Mouse (Mus musculus) midbrain, embryonic 12.5 days (tissue): Measurements from ENCODE around the gene Ccdc27. TPM values are rescaled to one million over a fixed set of nuclear protein-coding genes. Genes with fewer than 3 reads are reported as not detected.
A peak's percentile ranks its signal among the peaks of the same experiment; 100 is the strongest.

ENCODE experiments used
- ATAC-seq: fragments of 200-750 bp; cut with Nextera tagmentation; 2 replicates; pipeline ENCODE4 v1.8.0; 2017; ENCODE audit warnings: low read depth, moderate TSS enrichment, moderate library complexity; ENCODE audit not compliant: low FRiP score
- H3K27ac ChIP-seq: fragments of 300-500 bp; sonication (generic); replicated peaks from 2 replicates; pipeline ENCODE4 v1.5.1; 2016; ENCODE audit warnings: mild to moderate bottlenecking
- H3K27me3 ChIP-seq: fragments of 300-500 bp; sonication (generic); 2 replicates; pipeline ENCODE4 v1.6.1; 2016; ENCODE audit warnings: mild to moderate bottlenecking
- H3K36me3 ChIP-seq: fragments of 300-500 bp; sonication (generic); 2 replicates; pipeline ENCODE4 v1.6.1; 2016
- H3K4me1 ChIP-seq: fragments of 300-500 bp; sonication (generic); 2 replicates; pipeline ENCODE4 v1.6.1; 2016
- H3K4me2 ChIP-seq: fragments of 300-500 bp; sonication (generic); replicated peaks from 2 replicates; pipeline ENCODE4 v1.6.1; 2016; ENCODE audit warnings: mild to moderate bottlenecking, moderate library complexity
- H3K4me3 ChIP-seq: fragments of 300-500 bp; sonication (generic); 2 replicates; pipeline ENCODE4 v1.5.1; 2016; ENCODE audit warnings: mild to moderate bottlenecking
- H3K9ac ChIP-seq: fragments of 300-500 bp; sonication (generic); replicated peaks from 2 replicates; pipeline ENCODE4 v1.6.1; 2016; ENCODE audit warnings: mild to moderate bottlenecking, moderate library complexity
- H3K9me3 ChIP-seq: fragments of 300-500 bp; sonication (generic); 2 replicates; pipeline ENCODE4 v1.6.1; 2016; ENCODE audit warnings: mild to moderate bottlenecking
- WGBS: fragments of 180-500 bp; shearing (Covaris S2); methylation state at CpG from one replicate; pipeline ENCODE4 v1.1.7; 2016; 5-methylcytosine and 5-hydroxymethylcytosine counted together
- polyA plus RNA-seq: library from polyadenylated mRNA; unstranded; fragments of >200 nt; fragmentation: Nextera tagmentation; extraction: Ambion mirVana; gene quantifications from 2 replicates; pipeline ENCODE4 v1.2.1, GENCODE M21; 2016

The Ccdc27 gene
- polyA plus RNA-seq, 1 experiment from 2014 or later: not detected

DNA sequence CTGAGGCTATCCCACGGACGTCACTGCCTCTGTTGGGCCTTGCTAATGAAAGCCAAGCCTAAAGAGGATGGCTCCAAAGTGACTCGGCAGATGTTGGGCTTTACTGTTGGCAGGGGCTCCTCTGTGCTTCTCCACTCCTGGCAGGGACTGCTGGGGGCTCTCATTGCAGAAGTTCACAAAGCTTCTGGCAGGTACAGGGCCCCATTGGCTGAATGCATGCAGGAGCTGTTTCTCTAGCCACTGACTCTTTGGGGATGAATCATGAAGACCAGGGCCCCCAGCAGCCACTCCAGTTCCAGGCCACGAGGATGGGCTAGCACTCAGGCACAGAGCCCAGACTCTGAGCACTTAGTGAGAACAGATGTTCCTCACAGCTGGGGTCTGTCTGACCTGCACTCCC, 15.2 kb upstream of the Ccdc27 start:
- WGBS: 64% methylated on average over 4 of the region's 4 CpGs
- no peak overlapping the region for H3K27ac ChIP-seq

DNA sequence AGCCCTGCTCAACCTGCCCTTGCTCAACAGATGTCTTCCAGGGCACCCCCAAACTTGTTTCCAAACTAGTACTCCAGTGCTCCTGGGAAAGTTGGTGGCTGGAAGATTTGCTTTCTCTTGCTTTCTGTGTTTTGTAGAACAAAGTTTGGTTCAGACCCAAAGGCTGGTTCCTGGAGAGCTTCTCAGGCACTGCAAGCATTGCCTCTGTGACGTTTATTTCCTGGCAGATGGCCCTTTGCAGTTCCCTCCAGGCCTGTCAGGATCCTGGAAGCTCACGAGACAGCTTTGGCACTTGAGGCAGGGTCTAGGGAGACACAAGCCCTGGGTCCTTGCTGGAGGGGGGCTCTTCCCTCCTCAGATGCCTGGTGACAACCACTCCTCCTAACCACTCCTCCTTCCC, 14.2 kb upstream of the Ccdc27 start:
- Histone ChIP-seq H3K4me1 (no peaks in the 10 kb centered on the region), H3K36me3 (no peaks in the 10 kb centered on the region), H3K9me3 (no peaks in the 10 kb centered on the region), H3K4me3 (no peak overlapping the region), H3K27me3 (no peaks in the 10 kb centered on the region), H3K27ac (no peak overlapping the region), H3K9ac (no peak overlapping the region), H3K4me2 (no peak overlapping the region)
- WGBS: 70% methylated on average over 2 of the region's 2 CpGs
- ATAC-seq: no peak

More for the DNA sequence above, 15.2 kb upstream of the Ccdc27 start:
- Histone ChIP-seq H3K4me2 (no peak overlapping the region), H3K27me3 (no peaks in the 10 kb centered on the region), H3K36me3 (no peaks in the 10 kb centered on the region), H3K4me3 (no peak overlapping the region), H3K4me1 (no peaks in the 10 kb centered on the region), H3K9me3 (no peaks in the 10 kb centered on the region), H3K9ac (no peak overlapping the region)
- no peak for ATAC-seq

DNA sequence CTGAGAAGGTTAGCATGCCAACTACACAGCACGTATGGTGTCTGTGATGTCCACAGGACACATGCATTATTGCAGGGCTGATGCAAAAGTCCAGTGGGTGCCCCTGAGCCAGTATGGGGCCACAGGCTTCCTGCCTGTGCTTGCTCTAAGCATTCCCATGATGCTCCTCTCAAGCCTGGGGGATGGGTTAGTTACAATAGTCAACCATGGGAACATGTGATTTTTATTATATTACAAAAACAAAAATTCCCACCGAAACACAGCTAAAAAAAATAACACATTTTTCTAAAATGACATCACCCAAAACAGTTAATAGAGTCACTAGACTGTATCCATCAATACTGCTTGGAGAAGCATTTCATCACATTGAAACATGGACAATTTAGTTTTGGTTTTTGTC, 13.6 kb upstream of the Ccdc27 start:
- Histone ChIP-seq H3K36me3 (no peaks in the 10 kb centered on the region), H3K4me2 (no peak overlapping the region), H3K4me3 (no peak overlapping the region), H3K27me3 (no peaks in the 10 kb centered on the region), H3K9me3 (no peaks in the 10 kb centered on the region), H3K9ac (no peak overlapping the region), H3K27ac (no peak overlapping the region), H3K4me1 (no peaks in the 10 kb centered on the region)
- 73% methylated on average over 2 of the region's 2 CpGs for WGBS
- no peak for ATAC-seq

DNA sequence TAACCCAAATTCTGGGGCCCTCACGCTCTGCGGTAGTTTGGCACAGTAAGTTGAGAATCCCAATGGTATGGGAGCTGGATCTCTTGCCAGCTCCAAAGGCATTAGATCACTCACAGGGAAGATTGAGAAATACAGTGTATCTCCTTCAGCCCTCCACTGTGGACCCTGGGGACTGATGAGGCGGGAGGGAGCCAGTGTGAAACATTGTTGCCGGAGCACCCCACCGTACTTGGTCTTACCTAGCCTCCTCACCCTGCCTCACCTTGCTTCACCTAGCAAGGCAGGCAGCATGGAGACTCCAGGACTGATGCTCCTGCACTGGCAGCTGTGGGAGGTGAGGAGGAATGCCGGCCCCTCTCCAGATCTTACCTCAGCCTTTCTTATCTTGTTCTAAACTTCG, 13.0 kb upstream of the Ccdc27 start:
- H3K4me2 ChIP-seq: no peak overlapping the region
- no peak overlapping the region for H3K9ac ChIP-seq
- no peaks in the 10 kb centered on the region for H3K4me1 ChIP-seq
- no peaks in the 10 kb centered on the region for H3K27me3 ChIP-seq
- ATAC-seq: no peak
- no peak overlapping the region for H3K27ac ChIP-seq
- H3K9me3 ChIP-seq: no peaks in the 10 kb centered on the region
- WGBS: 90% methylated on average over 7 of the region's 7 CpGs
- no peak overlapping the region for H3K4me3 ChIP-seq
- H3K36me3 ChIP-seq: no peaks in the 10 kb centered on the region

DNA sequence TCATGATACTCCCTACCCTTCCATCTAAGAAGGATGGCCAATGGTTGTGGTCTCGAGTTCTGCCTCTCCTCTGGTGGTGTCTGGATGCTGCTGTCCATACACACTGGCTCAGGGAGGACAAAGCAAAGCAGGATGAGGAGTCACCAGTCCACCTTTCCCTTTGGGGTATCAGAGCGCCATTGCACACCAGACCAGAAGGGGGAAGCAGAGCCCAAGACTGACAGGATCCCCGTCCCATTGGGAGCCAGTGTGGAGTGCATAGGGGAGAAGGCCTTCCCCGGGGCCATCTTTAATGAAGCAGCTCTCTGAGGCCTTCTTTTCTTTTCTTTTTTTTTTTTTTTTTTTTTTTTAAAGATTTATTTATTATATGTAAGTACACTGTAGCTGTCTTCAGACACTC, 10.6 kb upstream of the Ccdc27 start:
- ATAC-seq: no peak
- Histone ChIP-seq H3K9me3 (no peaks in the 10 kb centered on the region), H3K27me3 (no peaks in the 10 kb centered on the region), H3K36me3 (no peaks in the 10 kb centered on the region), H3K9ac (no peak overlapping the region), H3K4me3 (no peak overlapping the region), H3K27ac (no peak overlapping the region), H3K4me2 (no peak overlapping the region), H3K4me1 (no peaks in the 10 kb centered on the region)
- 65% methylated on average over 4 of the region's 4 CpGs for WGBS

DNA sequence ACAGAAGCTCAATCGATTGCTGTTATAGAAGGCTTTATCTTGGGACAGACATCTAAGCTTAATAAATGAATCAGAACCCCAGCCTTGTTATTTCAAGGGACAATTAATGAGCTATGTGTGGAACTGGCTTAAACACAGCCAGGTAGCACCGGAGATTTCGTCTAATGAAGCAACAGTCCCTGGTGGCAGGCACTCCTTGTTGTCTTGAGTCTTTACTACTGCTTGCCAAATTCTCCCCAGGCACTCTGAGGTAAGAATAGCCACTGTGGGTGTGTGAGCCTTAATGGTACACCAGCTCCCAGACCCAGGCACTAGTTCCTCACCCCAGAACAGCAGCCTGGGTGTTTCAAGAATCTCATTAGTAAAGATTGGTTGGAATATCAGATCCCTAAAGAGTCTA, 8.9 kb upstream of the Ccdc27 start:
- WGBS: 82% methylated on average over 3 of the region's 3 CpGs
- ATAC-seq: no peak
- Histone ChIP-seq H3K4me1 (no peaks in the 10 kb centered on the region), H3K27me3 (no peaks in the 10 kb centered on the region), H3K4me2 (no peak overlapping the region), H3K36me3 (no peaks in the 10 kb centered on the region), H3K4me3 (no peak overlapping the region), H3K27ac (no peak overlapping the region), H3K9me3 (no peaks in the 10 kb centered on the region), H3K9ac (no peak overlapping the region)

DNA sequence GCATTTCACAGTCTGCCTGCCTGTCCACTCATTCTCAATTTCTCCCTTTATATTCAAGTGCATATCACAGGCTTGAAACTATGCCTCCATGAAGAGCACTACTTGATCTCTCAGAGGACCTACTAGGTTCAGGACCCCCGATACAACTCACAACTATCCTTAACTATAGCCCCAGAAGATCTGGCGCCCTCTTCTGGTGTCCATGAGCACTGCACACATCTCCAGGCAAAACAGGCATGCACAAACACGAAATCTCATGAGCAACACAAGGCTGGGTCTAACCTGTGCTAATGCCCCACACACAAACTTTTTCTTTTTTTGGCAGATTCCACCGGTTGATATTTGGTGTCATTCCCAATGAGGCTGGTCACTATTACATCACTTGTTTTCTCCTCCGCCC, 3.4 kb upstream of the Ccdc27 start:
- H3K9ac ChIP-seq: no peak overlapping the region
- no peak overlapping the region for H3K4me3 ChIP-seq
- H3K36me3 ChIP-seq: no peaks in the 10 kb centered on the region
- H3K9me3 ChIP-seq: no peaks in the 10 kb centered on the region
- WGBS: 68% methylated on average over 5 of the region's 5 CpGs
- peaks cover 4% of the 10 kb centered on the region; the same call in 1 of the 2 replicates for H3K27me3 ChIP-seq
- H3K4me1 ChIP-seq: no peaks in the 10 kb centered on the region
- no peak overlapping the region for H3K27ac ChIP-seq
- no peak overlapping the region for H3K4me2 ChIP-seq
- no peak for ATAC-seq

DNA sequence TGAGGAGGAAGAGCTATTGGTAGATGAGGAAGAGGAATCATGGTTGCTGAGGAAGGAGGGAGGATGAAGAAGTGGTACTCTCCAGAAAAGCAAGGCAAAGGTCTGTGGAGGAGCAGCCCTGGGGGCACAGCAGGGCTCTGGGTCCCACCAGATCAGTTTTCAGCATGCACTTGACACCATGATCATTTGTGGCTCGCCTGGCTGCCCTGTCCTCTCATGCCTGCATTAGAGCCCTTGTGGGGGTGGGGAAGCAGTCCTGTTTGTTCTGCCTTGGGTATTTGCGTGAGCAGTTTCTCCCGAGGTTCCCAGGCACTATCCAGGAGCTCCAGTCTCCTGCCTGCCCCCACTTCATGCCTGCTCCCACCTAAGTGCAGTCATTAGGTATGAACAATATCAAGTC, 5.4 kb downstream of the Ccdc27 start:
- Histone ChIP-seq H3K9ac (no peak overlapping the region), H3K4me3 (no peak overlapping the region), H3K9me3 (no peaks in the 10 kb centered on the region), H3K36me3 (no peaks in the 10 kb centered on the region), H3K4me1 (no peaks in the 10 kb centered on the region), H3K4me2 (no peak overlapping the region), H3K27me3 (no peaks in the 10 kb centered on the region), H3K27ac (no peak overlapping the region)
- ATAC-seq: no peak
- WGBS: 49% methylated on average over 3 of the region's 3 CpGs

DNA sequence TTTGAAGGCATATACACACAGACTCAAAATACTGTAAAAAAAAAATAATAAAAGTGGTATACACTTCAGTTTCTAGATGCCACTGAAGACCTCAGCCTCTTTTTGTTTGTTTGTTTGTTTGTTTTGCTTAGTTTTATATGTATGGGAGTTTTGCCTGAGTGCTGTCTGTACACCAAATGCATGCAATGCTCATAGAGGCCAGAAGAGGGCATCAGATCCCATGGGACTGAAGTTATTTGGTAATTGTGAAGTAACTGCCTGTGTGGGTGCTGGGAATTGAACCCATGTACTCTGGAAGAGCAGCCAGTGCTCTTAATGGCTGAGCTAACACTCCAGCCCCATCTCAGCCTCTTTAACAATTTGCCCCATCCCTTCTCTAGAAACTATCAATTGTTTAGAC, 13.8 kb downstream of the Ccdc27 start:
- no peak for ATAC-seq
- Histone ChIP-seq H3K9ac (no peak overlapping the region), H3K27ac (no peak overlapping the region), H3K4me2 (no peak overlapping the region), H3K36me3 (no peaks in the 10 kb centered on the region), H3K9me3 (no peaks in the 10 kb centered on the region), H3K4me3 (no peak overlapping the region), H3K27me3 (peaks cover 43% of the 10 kb centered on the region), H3K4me1 (peaks cover 8% of the 10 kb centered on the region)

DNA sequence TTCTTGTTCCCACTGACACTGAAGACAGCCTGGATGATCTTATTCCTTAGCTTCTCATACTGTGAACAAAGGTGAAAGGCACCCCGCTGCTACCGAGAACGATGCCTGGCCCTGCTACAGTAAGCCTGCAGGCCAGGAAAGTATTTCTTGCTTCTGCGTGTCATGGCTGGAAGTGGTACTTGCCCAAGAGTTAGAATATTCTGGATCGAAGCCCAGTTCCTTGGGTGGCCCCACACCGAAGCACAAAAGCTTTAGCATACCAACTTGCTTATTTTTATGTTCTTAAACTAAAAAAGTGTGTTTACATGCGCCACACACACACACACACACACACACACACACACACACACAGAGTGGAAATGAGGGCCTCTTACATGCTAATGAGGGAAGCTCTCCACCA, 14.4 kb downstream of the Ccdc27 start:
- Histone ChIP-seq H3K36me3 (no peaks in the 10 kb centered on the region), H3K9me3 (no peaks in the 10 kb centered on the region), H3K9ac (no peak overlapping the region), H3K4me1 (peaks cover 8% of the 10 kb centered on the region), H3K4me2 (no peak overlapping the region), H3K4me3 (no peak overlapping the region), H3K27ac (no peak overlapping the region), H3K27me3 (peaks cover 46% of the 10 kb centered on the region)
- whole genome bisulfite sequencing: 82% methylated on average over 7 of the region's 7 CpGs
- no peak for ATAC-seq

DNA sequence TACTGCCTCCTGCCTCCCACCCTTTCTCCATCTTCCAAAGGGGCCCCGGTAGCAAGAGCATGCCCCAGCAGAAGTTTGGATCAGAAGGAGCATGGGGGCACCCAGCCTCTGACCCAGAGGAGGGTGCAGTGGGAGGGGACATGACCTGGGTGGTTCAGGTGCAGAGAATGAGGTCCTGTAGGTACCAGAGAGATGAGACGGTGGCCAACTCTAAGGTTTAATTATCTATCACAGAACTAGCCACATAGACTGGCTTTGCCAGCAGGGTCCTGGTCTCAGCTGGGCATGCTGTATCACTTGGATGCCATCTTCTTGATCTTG, 16.1 kb downstream of the Ccdc27 start:
- no peak overlapping the region for H3K4me3 ChIP-seq
- H3K27ac ChIP-seq: no peak overlapping the region
- peaks cover 8% of the 10 kb centered on the region for H3K4me1 ChIP-seq
- peaks cover 46% of the 10 kb centered on the region for H3K27me3 ChIP-seq
- no peak overlapping the region for H3K9ac ChIP-seq
- no peak for ATAC-seq
- peaks cover 11% of the 10 kb centered on the region for H3K36me3 ChIP-seq
- WGBS: 34% methylated on average over 2 of the region's 2 CpGs
- no peaks in the 10 kb centered on the region for H3K9me3 ChIP-seq
- peak overlapping the region; percentile 60 for H3K4me2 ChIP-seq

DNA sequence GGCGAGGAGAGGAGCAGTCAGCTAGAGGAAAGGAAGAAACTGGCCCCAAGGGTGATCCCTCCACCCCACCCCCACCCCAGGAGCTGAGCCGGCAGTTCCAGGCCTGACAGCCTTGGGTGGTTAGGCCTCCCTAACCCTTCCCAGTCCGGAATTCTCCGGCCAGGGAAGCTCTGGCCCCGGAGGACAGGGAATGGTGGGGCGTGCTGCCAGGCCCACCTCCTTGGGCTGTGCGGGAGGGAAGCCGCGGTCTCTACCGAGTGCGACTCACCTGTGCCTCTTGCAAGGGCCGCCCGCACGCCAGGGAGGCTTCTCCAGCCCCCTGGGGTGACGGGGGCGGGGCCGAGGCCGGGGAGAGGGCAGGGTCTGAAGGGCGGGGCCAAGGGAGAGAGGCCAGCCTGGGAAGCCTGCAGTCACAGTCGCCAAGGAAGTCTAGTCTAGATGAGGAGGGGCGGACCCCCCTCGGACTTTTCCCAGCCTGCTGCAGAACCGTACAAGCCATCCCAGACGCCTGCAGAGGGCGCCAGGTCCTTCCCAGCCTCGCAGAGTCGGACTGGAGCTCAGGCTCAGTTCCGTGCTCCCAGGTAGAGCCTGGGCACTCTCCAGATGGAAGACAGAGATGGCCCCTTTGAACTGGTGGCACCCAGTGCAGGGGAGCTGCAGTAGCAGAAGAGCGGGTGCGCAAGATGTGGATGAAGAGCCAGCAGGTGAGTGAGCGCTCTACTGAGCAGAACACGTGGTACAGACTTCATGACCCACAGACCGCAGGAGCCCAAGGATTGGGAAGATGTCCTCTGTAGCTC, 16.6 kb downstream of the Ccdc27 start, which contains the start of gene Smim1:
Gene Smim1 (minus strand): TSS at position 590 of the 800 bp plus-strand sequence.
- Histone ChIP-seq H3K27ac (no peak within 1 kb of the TSS), H3K4me2 (peak within 1 kb of the TSS; percentile 60), H3K9ac (peak within 1 kb of the TSS; percentile 31), H3K27me3 (peaks cover 46% of the 10 kb centered on the region), H3K4me3 (peak within 1 kb of the TSS; percentile 35), H3K4me1 (peaks cover 8% of the 10 kb centered on the region), H3K36me3 (peaks cover 16% of the 10 kb centered on the region), H3K9me3 (no peaks in the 10 kb centered on the region)
- 1% methylated on average over 32 of the region's 33 CpGs for WGBS
- 0 out of 2 replicates have a peak, but pooled peaks have one; percentile 21 for ATAC-seq
